Mouse (Mus musculus): ENCODE measurements around the gene Olfr1275. TPM values are rescaled to one million over a fixed set of nuclear protein-coding genes. Genes with fewer than 3 reads are reported as not detected.

Olfr1275 gene
- polyA plus RNA-seq (2012; rRNA removed) = not detected in 2 replicates

GRCm38 (mm10) chr2:111235186-111235585, at the start of gene Olfr1275:
Gene Olfr1275, minus strand, starts transcription at chr2:111235286.
- DNase-seq (ENCODE audit: low spot score) = no peak

- DNase-seq (ENCODE audit: low spot score) = no peak
These were observed 38.9 kb upstream of the Olfr1275 start, which contains the start of gene Olfr1277 for GRCm38 (mm10) chr2:111274006-111274405. Gene Olfr1277, minus strand, starts transcription at chr2:111274106.

- DNase-seq (ENCODE audit: low spot score) = no peak
These were observed 19.1 kb upstream of the Olfr1275 start, which contains the start of gene Olfr1276 for GRCm38 (mm10) chr2:111254216-111254615. Gene Olfr1276, plus strand, starts transcription at chr2:111254516.

- no peak for DNase-seq (ENCODE audit: low spot score)
These were observed 5.6 kb downstream of the Olfr1275 start, which contains the start of gene 4930430A15Rik for GRCm38 (mm10) chr2:111229502-111229901. Gene 4930430A15Rik, minus strand, starts transcription at chr2:111229602.

- DNase-seq (ENCODE audit: low spot score) = no peak
These were observed 53.0 kb downstream of the Olfr1275 start for GRCm38 (mm10) chr2:111182068-111182467.

Other genes with a start within 250 kb of the Olfr1275 start
- not detected in 2 replicates for gene Gm13941, start 129.3 kb downstream of the Olfr1275 start, polyA plus RNA-seq (2012; rRNA removed)
- not detected in 2 replicates for gene Gm15130, start 82.3 kb downstream of the Olfr1275 start, polyA plus RNA-seq (2012; rRNA removed)
- not detected in 2 replicates for gene 4930430A15Rik, start 5.7 kb downstream of the Olfr1275 start, polyA plus RNA-seq (2012; rRNA removed)
- gene Olfr1276, start 19.2 kb upstream of the Olfr1275 start, polyA plus RNA-seq (2012; rRNA removed) = not detected in 2 replicates
- not detected in 2 replicates for gene Olfr1277, start 38.8 kb upstream of the Olfr1275 start, polyA plus RNA-seq (2012; rRNA removed)
- not detected in 2 replicates for gene Olfr1278, start 54.9 kb upstream of the Olfr1275 start, polyA plus RNA-seq (2012; rRNA removed)
- gene Olfr1279, start 65.3 kb upstream of the Olfr1275 start, polyA plus RNA-seq (2012; rRNA removed) = not detected in 2 replicates
- not detected in 2 replicates for gene Olfr1280, start 78.7 kb upstream of the Olfr1275 start, polyA plus RNA-seq (2012; rRNA removed)
- not detected in 2 replicates for gene Olfr1281, start 91.2 kb upstream of the Olfr1275 start, polyA plus RNA-seq (2012; rRNA removed)
- gene Olfr1282, start 100.8 kb upstream of the Olfr1275 start, polyA plus RNA-seq (2012; rRNA removed) = not detected in 2 replicates
- not detected in 2 replicates for gene Olfr1283, start 131.5 kb upstream of the Olfr1275 start, polyA plus RNA-seq (2012; rRNA removed)
- gene Olfr1284, start 140.2 kb upstream of the Olfr1275 start, polyA plus RNA-seq (2012; rRNA removed) = not detected in 2 replicates
- not detected in 2 replicates for gene Olfr1286, start 187.8 kb upstream of the Olfr1275 start, polyA plus RNA-seq (2012; rRNA removed)
- not detected in 2 replicates for gene Olfr1287, start 213.9 kb upstream of the Olfr1275 start, polyA plus RNA-seq (2012; rRNA removed)
- not detected in 2 replicates for gene Olfr1288, start 238.8 kb upstream of the Olfr1275 start, polyA plus RNA-seq (2012; rRNA removed)
- gene Olfr1289, start 245.5 kb upstream of the Olfr1275 start, polyA plus RNA-seq (2012; rRNA removed) = not detected in 2 replicates

Measured in urinary bladder, adult 2 months (tissue).